ENCODE assay signal across 23 mouse cellular contexts in genomic region chr13:5492266-5492665, GRCm38 (mm10).
DNase-seq lines count a peak whose midpoint lies in the region; ATAC-seq and TF ChIP-seq lines count a peak whose summit lies in the region.
"Had no signal": no experiment of that assay in that cellular context is flagged by ENCODE, and none has a peak within 500 bp of the region (broad histone marks: within the 10 kb centered on the region; RNA-seq: fewer than 3 reads in every experiment).

No protein-coding gene starts in this region.

- WGBS in hindbrain, embryonic 14.5 days, result 88% methylated on average over 1 of the region's 1 CpGs
- WGBS in hindbrain, embryonic 12.5 days, result 87% methylated on average over 1 of the region's 1 CpGs

- peak; percentile 6 for DNase-seq in hindbrain, embryonic 14.5 days (ENCODE audit: low spot score)
- peak; percentile 87 for DNase-seq in brain, adult 2 months (ENCODE audit: low read depth, low spot score)
- DNase-seq in layer of hippocampus, adult 2 months (ENCODE audit: low spot score in 2 of 2), result peak; percentile 28 to 53
- DNase-seq in left cerebral cortex, postnatal 14 days (ENCODE audit: low spot score in 2 of 2), result peak; percentile 35 to 67
- no peak for DNase-seq in c-Kit-positive CD71-positive TER-119-positive erythroid progenitor cells, embryonic 14.5 days (ENCODE audit: low spot score)
- DNase-seq: adrenal gland, postnatal 36 days; cerebellum, adult 9-10 months; heart, postnatal 14 days; kidney, postnatal 36 days; liver, postnatal 0 days; lung, postnatal 14 days; thymus, postnatal 36 days had no signal

- H3K4me2 ChIP-seq in hindbrain, embryonic 14.5 days (replicated peaks), result no peak overlapping the region
- no peak overlapping the region for H3K4me2 ChIP-seq in hindbrain, embryonic 12.5 days (replicated peaks)
- H3K4me2 ChIP-seq: heart, embryonic 12.5 days; hindbrain, embryonic 15.5 days; midbrain, embryonic 15.5 days; neural tube, embryonic 15.5 days had no signal

- no peak for ATAC-seq in hindbrain, embryonic 14.5 days (ENCODE audit: low FRiP score)
- no peak for ATAC-seq in hindbrain, embryonic 12.5 days (ENCODE audit: low FRiP score)
- no peak for ATAC-seq in megakaryocyte, adult 5-6 weeks (ENCODE audit: poor library complexity, severe bottlenecking)
- ATAC-seq: intestine, embryonic 16.5 days; liver, postnatal 0 days; midbrain, embryonic 15.5 days had no signal

- no peak overlapping the region for H3K27ac ChIP-seq in hindbrain, embryonic 14.5 days
- no peak overlapping the region for H3K27ac ChIP-seq in hindbrain, embryonic 12.5 days
- H3K27ac ChIP-seq in layer of hippocampus, adult 2 months, result peak overlapping the region; percentile 49; the same call in 1 of the 2 replicates
- H3K27ac ChIP-seq: embryonic facial prominence, embryonic 10.5 days; hindbrain, embryonic 15.5 days; limb, embryonic 10.5 days; midbrain, embryonic 15.5 days; neural tube, embryonic 15.5 days had no signal

- H3K4me3 ChIP-seq in hindbrain, embryonic 14.5 days (replicated peaks; ENCODE audit: low read length), result no peak overlapping the region
- H3K4me3 ChIP-seq in hindbrain, embryonic 12.5 days, result no peak overlapping the region
- no peak overlapping the region for H3K4me3 ChIP-seq in layer of hippocampus, adult 2 months
- H3K4me3 ChIP-seq: embryonic facial prominence, embryonic 10.5 days; heart, embryonic 12.5 days; hindbrain, embryonic 15.5 days; limb, embryonic 10.5 days; megakaryocyte, embryonic 14.5 days; midbrain, embryonic 15.5 days; neural tube, embryonic 15.5 days had no signal

- H3K9me3 ChIP-seq in hindbrain, embryonic 14.5 days (ENCODE audit: control insufficient read depth, low read length), result no peaks in the 10 kb centered on the region
- H3K9me3 ChIP-seq in hindbrain, embryonic 12.5 days (replicated peaks), result no peaks in the 10 kb centered on the region
- H3K9me3 ChIP-seq: embryonic facial prominence, embryonic 10.5 days; heart, embryonic 12.5 days; hindbrain, embryonic 15.5 days; limb, embryonic 10.5 days; megakaryocyte, embryonic 14.5 days; midbrain, embryonic 15.5 days; neural tube, embryonic 15.5 days had no signal

- H3K27me3 ChIP-seq in hindbrain, embryonic 14.5 days (ENCODE audit: control insufficient read depth, insufficient read depth, low read length), result no peaks in the 10 kb centered on the region
- no peaks in the 10 kb centered on the region for H3K27me3 ChIP-seq in hindbrain, embryonic 12.5 days
- H3K27me3 ChIP-seq: CH12.LX; heart, embryonic 12.5 days; hindbrain, embryonic 15.5 days; megakaryocyte, embryonic 14.5 days; midbrain, embryonic 15.5 days; neural tube, embryonic 15.5 days had no signal

- no peak overlapping the region for H3K9ac ChIP-seq in hindbrain, embryonic 14.5 days
- no peak overlapping the region for H3K9ac ChIP-seq in hindbrain, embryonic 12.5 days
- H3K9ac ChIP-seq: heart, embryonic 12.5 days; hindbrain, embryonic 15.5 days; liver, postnatal 0 days; midbrain, embryonic 15.5 days; neural tube, embryonic 15.5 days had no signal

- no peak for TF ChIP-seq CTCF in layer of hippocampus, adult 2 months (conservative IDR thresholded peaks at IDR 0.05)

- intact Hi-C loops in left cerebral cortex, postnatal 14 days (cut with DNase I), result loop anchor here (10.0 kb wide), 2 partner anchors 373 to 827 kb away; partner anchors contain the start of gene Klf6

- H3K4me1 ChIP-seq in hindbrain, embryonic 14.5 days (replicated peaks; ENCODE audit: control insufficient read depth, insufficient read depth, low read length), result no peaks in the 10 kb centered on the region
- H3K4me1 ChIP-seq in hindbrain, embryonic 12.5 days, result no peaks in the 10 kb centered on the region
- H3K4me1 ChIP-seq: embryonic facial prominence, embryonic 10.5 days; heart, embryonic 12.5 days; hindbrain, embryonic 15.5 days; limb, embryonic 10.5 days; megakaryocyte, embryonic 14.5 days; midbrain, embryonic 15.5 days; neural tube, embryonic 15.5 days had no signal

- no peaks in the 10 kb centered on the region for H3K36me3 ChIP-seq in hindbrain, embryonic 14.5 days (replicated peaks; ENCODE audit: control insufficient read depth, insufficient read depth)
- H3K36me3 ChIP-seq in hindbrain, embryonic 12.5 days, result no peaks in the 10 kb centered on the region
- H3K36me3 ChIP-seq: embryonic facial prominence, embryonic 10.5 days; heart, embryonic 12.5 days; hindbrain, embryonic 15.5 days; limb, embryonic 10.5 days; midbrain, embryonic 15.5 days; neural tube, embryonic 15.5 days had no signal
